Mouse (Mus musculus) heart, postnatal 0 days (tissue): ENCODE data around the gene Gipc2.
A peak's percentile ranks its signal among the peaks of the same experiment; 100 is the strongest.

Experiments used
- CTCF ChIP-seq: IDR thresholded peaks from 2 replicates; pipeline ENCODE4 v1.5.1; 2016; ENCODE audit warnings: antibody characterized with exemption, control low read depth, low read depth
- EP300 ChIP-seq: IDR thresholded peaks from 2 replicates; pipeline ENCODE4 v1.6.1; 2016; ENCODE audit warnings: antibody characterized with exemption, low read depth

- TF ChIP-seq CTCF: peak; percentile 21; the same call in 1 of the 2 replicates
- TF ChIP-seq EP300: no peak
Measured at GRCm38 (mm10) chr3:152171862-152172261, 5.8 kb upstream of the Gipc2 start.
